Mouse (Mus musculus): ENCODE measurements at regions not wholly inside any gene's neighbourhood (a gene's known extent, or its start where the extent isn't known, plus 50 kb on each side); places are given as distances from the start of the nearest gene placed in this dataset.
A peak's percentile ranks its signal among the peaks of the same experiment; 100 is the strongest.
"Not testable (repeated sequence)": the region's sequence is repeated elsewhere in the genome, so short reads cannot be mapped to it uniquely, and the experiment has no call there.

DNA sequence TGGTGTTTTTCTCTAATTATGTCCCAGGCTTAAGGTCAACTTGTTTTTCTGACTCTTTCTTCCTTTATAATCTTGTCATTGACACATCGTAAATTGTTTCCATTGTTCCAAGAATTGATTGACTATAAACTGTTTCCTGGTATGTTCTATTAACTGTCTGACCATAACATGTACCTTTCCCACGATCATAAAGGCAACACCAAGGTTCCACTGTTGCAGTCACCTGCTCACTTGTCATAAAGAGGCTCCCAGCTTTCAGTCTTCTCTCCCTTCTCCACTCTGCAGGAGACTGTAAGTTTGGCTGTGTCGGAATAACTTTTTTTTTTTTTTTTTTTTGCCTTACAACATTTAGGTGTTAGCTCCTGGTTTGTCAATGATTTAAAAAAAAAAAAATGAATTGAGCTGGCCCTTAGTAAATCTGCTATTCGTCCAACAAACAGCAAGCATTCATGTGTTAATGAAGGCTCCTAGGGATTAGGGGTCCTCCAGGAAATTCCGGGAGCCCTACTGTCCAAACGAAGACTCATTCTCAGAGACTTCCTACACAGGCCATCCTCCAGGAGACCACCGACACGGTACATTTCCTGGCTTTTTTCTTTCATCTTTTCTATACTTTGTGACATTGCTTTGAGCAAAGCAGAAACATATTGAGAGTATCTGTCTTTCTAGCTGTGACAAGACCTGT lies 122.2 kb upstream of the Trim24 start:
- no peak for DNase-seq (ENCODE audit: low spot score)

DNA sequence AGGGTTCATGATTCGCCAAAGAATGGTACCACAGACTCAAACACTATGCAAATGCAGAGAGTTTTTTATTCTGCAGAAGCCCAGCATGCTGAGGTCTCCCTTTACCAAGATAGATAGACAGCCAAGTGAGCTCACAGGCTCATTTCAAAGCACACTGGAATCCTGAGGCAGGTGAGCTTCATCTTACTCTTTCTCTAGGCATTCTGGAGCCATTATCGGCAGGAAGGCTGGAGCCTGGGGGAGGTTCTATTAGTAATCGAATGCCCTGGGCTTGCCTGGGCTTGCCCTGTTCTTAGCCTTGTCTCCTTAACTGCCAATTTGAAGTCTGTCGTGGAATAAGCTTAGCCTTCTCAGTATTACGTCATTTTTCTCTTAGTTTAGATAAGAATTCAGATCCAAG lies 121.6 kb upstream of the Trim24 start:
- DNase-seq (ENCODE audit: low spot score): no peak

DNA sequence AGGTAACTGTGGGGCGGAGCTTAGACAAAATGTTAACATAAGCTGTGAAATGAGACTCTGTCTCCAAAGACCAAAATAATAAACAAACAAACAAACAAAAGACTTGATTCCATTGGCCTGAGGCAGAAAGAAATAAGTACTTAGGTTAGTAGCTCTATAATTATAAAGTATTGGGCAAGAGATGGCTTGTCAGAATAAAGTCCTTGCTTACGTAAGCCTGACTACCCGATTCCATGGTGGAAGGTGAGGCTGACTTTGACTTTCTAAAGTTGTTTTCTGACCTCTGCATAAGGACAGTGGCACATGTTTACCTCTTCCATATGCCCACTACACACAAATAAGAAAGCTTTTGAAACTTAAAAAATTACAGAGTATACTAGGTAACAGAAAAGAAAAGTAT lies 120.3 kb upstream of the Trim24 start:
- no peak for DNase-seq (ENCODE audit: low spot score)

DNA sequence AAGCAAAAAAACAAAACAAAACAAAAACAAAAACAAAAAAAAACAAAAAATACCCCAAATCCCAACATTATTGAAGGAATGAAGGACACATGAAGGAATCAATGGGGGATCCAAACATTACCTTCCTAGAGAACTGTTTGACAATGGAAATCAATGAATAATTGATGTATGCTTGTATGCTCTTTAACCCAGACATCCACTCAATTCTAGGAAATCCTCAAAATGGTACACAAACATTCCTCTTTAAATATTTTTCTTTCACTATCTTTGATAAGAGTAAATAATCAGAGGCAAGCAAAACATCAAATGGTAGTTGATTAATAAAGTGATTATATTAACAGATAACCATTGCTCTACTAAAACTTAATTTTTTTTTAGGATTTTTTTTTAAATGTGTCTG lies 118.9 kb upstream of the Trim24 start:
- DNase-seq (ENCODE audit: low spot score): no peak

DNA sequence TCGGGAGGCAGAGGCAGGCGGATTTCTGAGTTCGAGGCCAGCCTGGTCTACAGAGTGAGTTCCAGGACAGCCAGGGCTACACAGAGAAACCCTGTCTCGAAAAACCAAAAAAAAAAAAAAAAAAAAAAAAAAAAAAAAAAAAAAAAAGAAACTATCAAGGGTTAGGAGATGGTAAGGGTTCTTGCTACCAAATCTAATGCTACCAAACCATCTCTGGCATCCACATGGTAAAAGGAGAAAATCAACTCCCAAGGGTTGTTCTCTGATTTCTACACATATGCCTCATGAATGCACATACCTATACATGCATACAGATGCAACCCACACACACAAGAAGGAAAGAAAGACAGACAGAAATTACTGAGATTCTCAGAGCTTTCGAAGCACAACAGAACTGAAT lies 109.6 kb upstream of the Trim24 start:
- DNase-seq (ENCODE audit: low spot score): not testable (repeated sequence)

DNA sequence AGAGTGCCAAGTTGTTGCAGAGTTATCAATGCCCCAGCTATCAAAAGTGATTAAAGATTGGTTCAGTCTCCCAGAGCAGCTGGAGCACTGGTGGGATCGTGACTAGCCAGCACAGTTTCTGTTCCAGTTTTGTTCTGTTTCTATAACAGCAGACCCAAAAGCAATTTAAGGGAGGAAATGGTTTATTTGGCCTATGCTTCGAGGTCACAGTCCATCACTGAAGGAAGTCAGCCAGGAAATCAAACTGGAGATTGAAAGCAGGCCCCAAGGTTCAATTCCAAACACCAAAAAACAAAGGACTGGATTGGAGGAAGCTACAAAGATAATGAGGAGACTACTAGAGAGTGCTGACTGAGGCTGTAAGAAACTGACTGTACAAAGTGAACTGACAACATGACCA lies 107.6 kb upstream of the Trim24 start:
- DNase-seq (ENCODE audit: low spot score): no peak

DNA sequence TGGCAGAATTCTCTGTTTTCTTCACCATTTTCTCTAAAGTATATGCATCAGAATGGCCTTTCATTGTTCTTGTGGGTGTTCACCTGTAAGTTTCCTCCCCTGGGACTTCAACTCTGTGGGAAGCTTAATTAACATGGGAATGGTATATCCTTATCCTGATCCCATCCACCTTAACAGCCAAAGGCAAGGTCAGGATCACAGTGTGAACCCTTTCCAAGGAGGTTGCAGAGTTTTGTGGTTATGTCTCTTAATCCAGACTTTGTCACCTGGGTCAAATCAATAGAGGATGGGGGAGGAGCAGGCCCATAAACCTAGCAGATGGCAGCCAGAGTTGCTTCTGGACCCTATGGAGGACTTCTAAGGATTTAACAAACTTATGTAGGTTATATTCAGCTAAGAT lies 102.9 kb upstream of the Trim24 start:
- no peak for DNase-seq (ENCODE audit: low spot score)

DNA sequence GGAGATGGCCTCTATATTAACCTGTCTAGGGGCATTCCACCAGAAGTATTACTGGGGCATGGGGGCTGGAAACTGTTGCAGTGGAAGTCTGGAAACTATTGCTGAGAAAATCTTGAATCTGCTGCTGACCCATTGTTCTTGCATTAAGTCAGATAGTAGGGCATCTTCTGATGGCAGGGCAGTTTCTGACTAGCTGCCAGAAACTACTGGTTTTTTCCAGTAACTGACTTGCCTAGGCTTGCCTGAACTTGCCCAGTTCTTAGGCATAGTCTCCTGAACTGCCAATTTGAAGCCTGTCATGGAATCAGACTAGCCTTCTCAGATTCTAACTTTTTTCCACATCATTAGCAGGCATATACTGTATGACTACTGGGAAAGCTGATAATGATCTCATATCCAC lies 97.3 kb upstream of the Trim24 start:
- no peak for DNase-seq (ENCODE audit: low spot score)

DNA sequence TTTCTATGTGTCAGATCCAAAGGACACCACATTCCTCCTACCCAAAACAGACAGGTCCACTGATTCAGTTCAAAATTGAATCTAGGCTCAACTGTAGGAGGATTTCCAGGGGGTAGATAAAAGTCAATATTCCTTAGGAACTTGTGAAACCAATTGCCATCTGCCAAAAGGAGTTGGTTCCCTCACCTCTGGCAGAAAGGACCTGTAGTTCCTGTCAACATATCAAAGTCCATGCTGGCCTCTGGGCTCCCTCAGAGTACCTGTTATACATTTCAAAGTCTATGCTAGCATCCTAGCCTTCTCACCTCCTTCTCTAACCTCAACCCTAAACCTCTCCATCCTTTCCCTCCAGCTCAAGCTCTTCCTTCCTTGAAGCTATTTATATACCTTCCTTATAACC lies 95.5 kb upstream of the Trim24 start:
- DNase-seq (ENCODE audit: low spot score): no peak

DNA sequence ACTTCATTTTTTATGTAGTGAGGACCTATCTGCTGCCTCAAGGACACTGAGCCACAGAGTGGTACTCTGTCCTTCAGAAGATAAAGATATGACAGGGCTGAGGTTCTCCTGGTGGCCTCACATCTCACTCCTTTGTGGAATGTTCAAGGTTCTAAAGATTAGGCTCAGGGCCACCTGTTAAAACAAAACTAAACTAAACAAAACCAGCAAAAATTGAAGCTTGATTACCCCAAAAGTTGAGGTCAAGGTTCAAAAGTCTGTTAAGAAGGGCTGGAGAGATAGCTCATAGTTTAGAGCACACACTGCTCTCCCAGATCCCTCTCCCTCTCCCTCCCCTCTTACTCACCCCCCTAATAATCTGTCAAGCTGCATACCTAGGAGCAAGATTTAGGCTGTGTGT lies 90.7 kb upstream of the Trim24 start:
- DNase-seq (ENCODE audit: low spot score): no peak

DNA sequence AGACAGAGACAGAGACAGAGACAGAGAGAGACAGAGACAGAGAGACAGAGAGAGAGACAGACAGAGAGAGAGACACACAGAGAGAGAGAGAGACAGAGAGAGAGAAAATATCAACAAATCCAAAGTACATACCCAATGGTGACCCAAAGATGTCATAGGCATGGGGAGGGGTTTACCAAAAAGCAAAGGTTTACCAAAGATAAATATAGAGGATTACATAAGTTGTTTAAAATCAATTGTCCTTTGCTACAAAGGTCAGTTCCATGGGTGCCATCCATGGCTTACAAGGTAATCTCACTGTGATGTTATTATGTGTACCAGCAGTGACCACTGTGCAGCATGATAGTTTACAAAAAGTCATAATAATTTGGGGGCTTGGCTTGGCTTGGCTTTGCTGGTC lies 88.7 kb upstream of the Trim24 start:
- no peak for DNase-seq (ENCODE audit: low spot score)

DNA sequence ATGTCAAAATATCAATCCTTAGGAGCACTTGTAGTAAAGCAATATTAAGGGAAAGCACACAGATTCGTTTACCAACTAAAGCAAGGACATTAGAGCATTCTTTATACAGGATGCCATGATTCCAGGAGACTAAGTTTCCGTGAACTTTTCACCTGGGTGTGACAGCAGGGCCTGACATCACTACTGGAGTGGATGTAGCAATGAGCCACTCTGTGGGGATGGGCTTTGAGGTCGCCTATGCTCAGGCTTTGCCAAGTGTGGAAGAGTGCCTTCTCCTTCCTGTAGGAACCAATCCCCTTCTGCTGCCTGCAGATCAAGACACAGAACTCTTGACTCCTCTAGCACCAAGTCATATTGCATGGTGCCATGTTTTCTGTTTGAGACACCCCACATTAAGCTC lies 85.3 kb upstream of the Trim24 start:
- DNase-seq (ENCODE audit: low spot score): not testable (repeated sequence)

DNA sequence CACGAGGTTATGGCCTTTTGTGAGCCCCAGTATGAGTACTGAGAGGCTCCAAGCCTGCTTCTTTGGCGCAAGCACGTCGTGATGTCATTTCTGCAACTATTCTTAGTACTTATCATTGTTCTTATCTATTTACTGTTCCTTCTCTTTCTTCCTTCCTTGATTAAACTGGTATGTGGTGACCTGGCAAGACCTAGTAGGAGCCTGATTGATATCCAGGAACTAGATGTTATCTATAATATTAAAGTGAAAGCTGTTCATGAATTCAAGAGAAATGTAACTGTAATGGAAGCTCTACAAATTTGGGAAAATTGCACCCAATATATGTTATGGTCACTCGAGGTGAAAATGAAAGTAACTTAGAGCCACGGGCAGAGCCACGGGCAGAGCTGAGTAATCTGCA lies 84.9 kb upstream of the Trim24 start:
- DNase-seq (ENCODE audit: low spot score): no peak

DNA sequence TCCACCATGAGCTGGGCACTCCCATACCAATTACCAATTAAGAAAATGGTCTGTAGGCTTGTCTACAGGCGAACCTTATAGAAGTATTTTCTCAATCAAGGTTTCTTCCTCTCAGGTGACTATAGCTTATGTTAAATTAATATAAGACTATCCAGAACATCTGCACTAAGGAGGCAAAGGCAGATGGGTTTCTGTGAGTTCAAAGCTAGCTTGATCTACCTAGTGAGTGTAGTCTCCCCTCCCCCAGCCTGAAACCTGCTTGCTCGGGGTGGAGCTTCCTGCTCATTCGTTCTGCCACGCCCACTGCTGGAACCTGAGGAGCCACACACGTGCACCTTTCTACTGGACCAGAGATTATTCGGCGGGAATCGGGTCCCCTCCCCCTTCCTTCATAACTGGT lies 82.8 kb upstream of the Trim24 start:
- not testable (repeated sequence) for DNase-seq (ENCODE audit: low spot score)

DNA sequence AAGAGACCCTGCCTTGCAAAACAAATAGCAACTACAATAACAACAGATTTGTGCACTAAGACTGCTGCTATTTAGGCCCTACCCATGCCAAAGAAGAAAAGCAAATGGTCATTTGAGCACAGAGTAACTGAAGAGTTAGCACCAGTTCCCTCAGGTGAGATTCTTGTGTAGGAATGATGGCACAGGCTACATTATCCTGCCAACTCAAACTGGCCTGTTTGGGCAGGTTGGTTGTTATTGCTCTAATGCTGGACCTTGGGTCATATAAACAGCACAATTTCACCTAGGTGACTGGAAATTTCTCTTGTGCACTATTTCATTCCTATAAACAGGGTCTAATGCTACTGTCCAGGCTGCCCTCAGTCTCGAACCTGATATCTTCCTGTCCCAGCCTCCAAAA lies 79.7 kb upstream of the Trim24 start:
- no peak for DNase-seq (ENCODE audit: low spot score)

DNA sequence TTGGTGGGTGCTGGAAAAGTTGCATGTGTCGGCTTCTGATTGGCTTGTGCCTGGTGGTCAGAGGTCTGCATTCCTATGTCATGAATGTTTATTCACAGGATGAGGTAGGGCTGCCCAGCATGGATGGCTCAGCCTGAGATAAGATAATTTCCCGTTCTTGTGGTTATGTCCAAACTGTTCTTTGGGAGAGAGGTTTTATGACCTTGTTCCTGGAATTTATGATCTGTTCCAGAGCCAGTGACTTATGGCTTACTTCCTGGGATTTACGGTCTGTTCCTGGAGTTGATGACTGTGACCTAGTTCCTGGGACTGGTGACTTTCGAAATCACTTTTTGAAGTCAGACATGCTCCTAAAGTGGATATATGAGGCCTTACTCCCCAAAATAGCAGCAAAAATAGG lies 76.4 kb upstream of the Trim24 start:
- no peak for DNase-seq (ENCODE audit: low spot score)

DNA sequence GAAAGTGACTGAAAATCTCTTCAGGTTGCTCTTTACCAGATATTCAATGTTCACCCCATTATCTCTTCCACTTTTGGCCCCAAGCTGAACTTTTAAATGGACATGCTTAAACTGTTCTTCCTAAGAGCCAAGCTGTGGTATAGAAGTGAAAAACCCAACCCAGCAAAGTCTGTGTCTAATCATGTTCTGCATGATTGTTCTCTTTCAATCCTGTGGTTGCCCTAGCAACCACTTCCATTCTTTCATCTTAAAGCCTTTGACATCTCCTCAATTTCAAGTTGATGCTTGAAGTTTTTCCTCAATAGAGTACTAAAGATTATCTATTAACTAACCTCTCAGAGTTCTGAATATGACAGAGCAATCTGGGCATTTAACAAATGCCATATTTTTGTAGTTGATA lies 75.6 kb upstream of the Trim24 start:
- no peak for DNase-seq (ENCODE audit: low spot score)

DNA sequence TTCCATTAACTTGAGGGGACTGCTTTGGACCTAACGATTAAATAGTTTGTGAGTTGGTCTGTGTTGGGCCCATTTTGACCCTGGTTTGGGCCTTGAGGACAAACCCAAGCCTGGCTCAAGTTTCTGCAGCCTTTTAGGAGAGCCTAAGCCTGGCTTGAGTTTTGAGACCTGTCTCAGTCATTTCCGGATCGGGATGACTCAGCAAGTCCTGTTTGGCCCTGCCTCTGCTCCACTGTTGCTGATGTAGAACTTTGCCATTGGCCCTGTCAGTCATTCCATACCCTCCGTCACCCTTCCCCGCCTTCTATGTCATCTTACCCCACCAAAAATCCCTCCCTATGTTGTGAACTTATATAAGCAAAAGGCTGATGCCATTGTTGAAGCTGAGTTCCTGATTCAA lies 67.4 kb upstream of the Trim24 start:
- no peak for DNase-seq (ENCODE audit: low spot score)

DNA sequence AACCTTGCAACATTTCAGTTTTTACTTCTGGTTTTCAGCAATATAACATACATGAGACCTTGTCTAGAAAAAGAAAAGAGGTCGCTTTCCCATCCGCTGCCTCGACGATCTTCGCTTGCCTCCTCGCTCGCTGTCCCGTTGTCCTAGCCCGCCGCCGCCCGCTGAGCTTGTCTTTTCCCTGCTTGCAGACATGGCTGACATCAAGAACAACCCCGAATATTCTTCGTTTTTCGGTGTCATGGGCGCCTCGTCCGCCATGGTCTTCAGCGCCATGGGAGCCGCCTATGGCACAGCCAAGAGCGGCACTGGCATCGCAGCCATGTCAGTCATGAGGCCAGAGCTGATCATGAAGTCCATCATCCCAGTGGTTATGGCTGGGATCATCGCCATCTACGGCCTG lies 64.7 kb upstream of the Trim24 start:
- DNase-seq (ENCODE audit: low spot score): peak; percentile 22

DNA sequence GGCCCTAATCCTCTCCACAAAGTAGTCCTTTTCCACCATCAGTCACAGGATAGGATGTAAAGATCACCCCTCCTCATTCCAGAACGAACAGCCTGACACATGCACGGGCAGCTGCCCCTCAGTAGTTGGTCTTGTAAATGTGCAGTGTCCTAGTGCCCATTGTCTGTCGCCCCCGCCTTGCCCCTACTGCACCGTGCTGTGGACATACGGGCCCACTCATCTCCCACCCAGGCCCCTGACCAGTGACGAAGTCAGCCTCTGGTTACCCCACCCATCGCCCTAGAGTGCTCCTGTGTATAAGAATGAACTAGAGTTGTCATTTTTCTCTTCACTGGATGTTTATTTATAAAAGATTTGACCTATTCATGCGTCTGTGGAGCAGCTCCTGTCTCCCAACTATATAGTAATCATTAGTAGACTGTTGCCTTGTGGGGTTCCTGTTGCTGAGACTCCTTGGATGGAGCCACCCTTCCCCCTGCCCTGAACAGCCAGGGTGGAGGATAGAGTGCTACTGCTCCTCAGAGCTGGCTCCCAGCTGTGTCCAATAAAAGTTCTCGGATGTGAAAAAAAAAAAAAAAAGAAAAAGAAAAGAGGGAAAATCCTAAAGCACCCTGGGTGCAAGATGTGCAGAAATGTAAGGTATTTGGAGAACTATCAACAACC lies 64.0 kb upstream of the Trim24 start:
- not testable (repeated sequence) for DNase-seq (ENCODE audit: low spot score)

DNA sequence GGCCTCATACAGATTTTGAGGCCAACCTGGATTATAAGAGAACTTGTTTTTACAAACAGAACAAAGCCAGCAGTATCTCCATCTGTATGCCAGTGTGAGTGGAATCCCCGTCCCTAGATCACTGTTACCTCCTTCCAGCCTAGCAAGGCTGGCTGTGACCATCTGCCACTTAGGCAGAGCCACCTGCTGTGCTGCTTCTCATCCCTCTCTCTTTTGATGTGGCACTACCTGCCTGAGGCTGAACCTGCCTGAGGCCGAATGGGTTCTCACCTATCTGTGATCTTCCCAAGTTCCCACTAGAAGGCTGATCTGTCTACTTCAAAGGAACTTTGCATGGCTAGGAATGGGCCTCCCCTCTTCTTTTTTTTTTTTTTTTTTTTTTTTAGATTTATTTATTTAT lies 55.4 kb upstream of the Trim24 start:
- not testable (repeated sequence) for DNase-seq (ENCODE audit: low spot score)
